Mouse (Mus musculus) forebrain, embryonic 10.5 days (tissue): ENCODE measurements around the gene Pcbp4. TPM values are rescaled to one million over a fixed set of nuclear protein-coding genes. Genes with fewer than 3 reads are reported as not detected.

Experiments used
- DNase-seq: peaks from one replicate; pipeline ENCODE4 v3.0.0-alpha.2; 2017; ENCODE audit warnings: low spot score; ENCODE audit errors: extremely low spot score
- H3K27ac ChIP-seq: fragments of 300-500 bp; sonication (generic); 2 replicates; pipeline ENCODE4 v1.5.1; 2016; ENCODE audit warnings: mild to moderate bottlenecking
- H3K27me3 ChIP-seq: fragments of 300-500 bp; sonication (generic); 2 replicates; pipeline ENCODE4 v1.6.1; 2016; ENCODE audit warnings: mild to moderate bottlenecking; ENCODE audit not compliant: poor library complexity, severe bottlenecking
- H3K36me3 ChIP-seq: fragments of 300-500 bp; sonication (generic); replicated peaks from 2 replicates; pipeline ENCODE4 v1.6.1; 2016; ENCODE audit warnings: mild to moderate bottlenecking, moderate library complexity
- H3K4me1 ChIP-seq: fragments of 300-500 bp; sonication (generic); 2 replicates; pipeline ENCODE4 v1.6.1; 2016
- H3K4me3 ChIP-seq: fragments of 300-500 bp; sonication (generic); 2 replicates; pipeline ENCODE4 v1.5.1; 2016; ENCODE audit warnings: mild to moderate bottlenecking, moderate library complexity
- H3K9me3 ChIP-seq: fragments of 300-500 bp; sonication (generic); 2 replicates; pipeline ENCODE4 v1.6.1; 2016; ENCODE audit warnings: mild to moderate bottlenecking, moderate library complexity
- WGBS: fragments of 180-500 bp; shearing (Covaris S2); methylation state at CpG from one replicate; pipeline ENCODE4 v1.1.7; 2016; 5-methylcytosine and 5-hydroxymethylcytosine counted together
- polyA plus RNA-seq: library from polyadenylated mRNA; unstranded; fragments of >200 nt; fragmentation: Nextera tagmentation; extraction: Ambion mirVana; gene quantifications from 2 replicates; pipeline ENCODE4 v1.2.1, GENCODE M21; 2016

The Pcbp4 gene
- polyA plus RNA-seq, 1 experiment from 2014 or later: 337 TPM

DNA sequence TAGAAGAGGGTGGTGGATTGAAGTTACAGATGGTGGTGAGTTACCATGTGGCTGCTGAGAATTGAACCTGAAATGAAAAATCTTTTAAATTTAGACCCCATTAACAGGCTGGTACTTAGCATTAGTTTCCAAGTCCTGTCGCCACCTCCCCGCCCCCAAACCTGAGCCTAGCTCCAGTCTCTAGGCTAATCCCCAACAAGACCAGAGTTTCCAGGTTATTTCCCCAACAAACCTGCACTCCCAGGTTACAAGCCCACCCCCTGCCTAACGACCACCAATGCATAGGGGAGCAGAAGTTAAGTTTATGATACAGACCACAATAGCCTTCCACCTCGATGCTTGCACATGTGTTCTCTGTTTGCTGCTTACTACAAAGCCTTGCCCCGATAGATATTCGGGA is 60.5 kb downstream of the Pcbp4 start:
- WGBS: 80% methylated on average over 6 of the region's 6 CpGs
- H3K27me3 ChIP-seq: no peaks in the 10 kb centered on the region
- H3K27ac ChIP-seq: no peak overlapping the region
- no peak for DNase-seq
- no peaks in the 10 kb centered on the region for H3K4me1 ChIP-seq
- no peak overlapping the region for H3K4me3 ChIP-seq
- H3K9me3 ChIP-seq: no peaks in the 10 kb centered on the region
- H3K36me3 ChIP-seq: no peaks in the 10 kb centered on the region

Other genes with a start within 250 kb of the Pcbp4 start
- gene Tlr9, start 230.7 kb upstream of the Pcbp4 start, polyA plus RNA-seq: 0.04 TPM in 1 of 2 replicates, not detected in the other
- 74.2 and 75.2 TPM in 2 replicates for gene Alas1, start 204.6 kb upstream of the Pcbp4 start, polyA plus RNA-seq
- gene Poc1a, start 172.2 kb upstream of the Pcbp4 start, polyA plus RNA-seq: 42.7 and 46.4 TPM in 2 replicates
- 17.6 and 18.9 TPM in 2 replicates for gene Dusp7, start 84.7 kb upstream of the Pcbp4 start, polyA plus RNA-seq
- gene Rpl29, start 23.8 kb upstream of the Pcbp4 start, polyA plus RNA-seq: 1,043 and 1,081 TPM in 2 replicates
- gene Acy1, start 15.0 kb upstream of the Pcbp4 start, polyA plus RNA-seq: 45.6 and 51.3 TPM in 2 replicates
- gene Abhd14b, start 5.8 kb upstream of the Pcbp4 start, polyA plus RNA-seq: 4.4 and 6.0 TPM in 2 replicates
- gene Abhd14a, start 5.6 kb upstream of the Pcbp4 start, polyA plus RNA-seq: 40.7 and 42.8 TPM in 2 replicates
- 0.10 and 0.27 TPM in 2 replicates for gene Gpr62, start 12.6 kb downstream of the Pcbp4 start, polyA plus RNA-seq
- 85.2 and 91.4 TPM in 2 replicates for gene Rrp9, start 22.7 kb downstream of the Pcbp4 start, polyA plus RNA-seq
- gene Parp3, start 23.7 kb downstream of the Pcbp4 start, polyA plus RNA-seq: 2.1 and 2.6 TPM in 2 replicates
- gene Iqcf1, start 46.7 kb downstream of the Pcbp4 start, polyA plus RNA-seq: not detected in 2 replicates
- gene Iqcf5, start 61.3 kb downstream of the Pcbp4 start, polyA plus RNA-seq: not detected in 2 replicates
- gene Iqcf3, start 108.3 kb downstream of the Pcbp4 start, polyA plus RNA-seq: not detected in 2 replicates
- gene Iqcf4, start 117.7 kb downstream of the Pcbp4 start, polyA plus RNA-seq: not detected in 2 replicates
- not detected in 2 replicates for gene Iqcf6, start 173.3 kb downstream of the Pcbp4 start, polyA plus RNA-seq
- gene Grm2, start 202.8 kb downstream of the Pcbp4 start, polyA plus RNA-seq: 1.1 and 1.3 TPM in 2 replicates
- 25.6 and 26.5 TPM in 2 replicates for gene Tex264, start 232.6 kb downstream of the Pcbp4 start, polyA plus RNA-seq